Mouse (Mus musculus) erythroblast, adult 5-6 weeks (primary cell): ENCODE results near the gene Pitpnm3. TPM values are rescaled to one million over a fixed set of nuclear protein-coding genes. Genes with fewer than 3 reads are reported as not detected.
"Not testable (repeated sequence)": the region's sequence is repeated elsewhere in the genome, so short reads cannot be mapped to it uniquely, and the experiment has no call there.

Experiments
- ATAC-seq: replicated peaks from 2 replicates; pipeline ENCODE4 v1.8.0; 2016; ENCODE audit warnings: moderate number of reproducible peaks, mild to moderate bottlenecking, moderate TSS enrichment, inconsistent platforms; ENCODE audit not compliant: poor library complexity, low FRiP score, severe bottlenecking
- total RNA-seq, 2 experiments: library from RNA; stranded (forward) in 1 of 2; stranded (reverse) in 1 of 2; fragments of 150-400 nt in 1 of 2; fragments of 200-764, 138-1000 nt in 1 of 2; gene quantifications; 2 replicates each; pipeline versions ENCODE4 v1.2.3 to v1.2.4; 2015 to 2017; ENCODE audit warnings: low replicate concordance in 2 of 2

The Pitpnm3 gene
- not detected in 2 replicates for total RNA-seq (2015; ENCODE audit: low replicate concordance)
- total RNA-seq (2017; ENCODE audit: low replicate concordance), result 0.14 TPM in 1 of 2 replicates, not detected in the other

DNA sequence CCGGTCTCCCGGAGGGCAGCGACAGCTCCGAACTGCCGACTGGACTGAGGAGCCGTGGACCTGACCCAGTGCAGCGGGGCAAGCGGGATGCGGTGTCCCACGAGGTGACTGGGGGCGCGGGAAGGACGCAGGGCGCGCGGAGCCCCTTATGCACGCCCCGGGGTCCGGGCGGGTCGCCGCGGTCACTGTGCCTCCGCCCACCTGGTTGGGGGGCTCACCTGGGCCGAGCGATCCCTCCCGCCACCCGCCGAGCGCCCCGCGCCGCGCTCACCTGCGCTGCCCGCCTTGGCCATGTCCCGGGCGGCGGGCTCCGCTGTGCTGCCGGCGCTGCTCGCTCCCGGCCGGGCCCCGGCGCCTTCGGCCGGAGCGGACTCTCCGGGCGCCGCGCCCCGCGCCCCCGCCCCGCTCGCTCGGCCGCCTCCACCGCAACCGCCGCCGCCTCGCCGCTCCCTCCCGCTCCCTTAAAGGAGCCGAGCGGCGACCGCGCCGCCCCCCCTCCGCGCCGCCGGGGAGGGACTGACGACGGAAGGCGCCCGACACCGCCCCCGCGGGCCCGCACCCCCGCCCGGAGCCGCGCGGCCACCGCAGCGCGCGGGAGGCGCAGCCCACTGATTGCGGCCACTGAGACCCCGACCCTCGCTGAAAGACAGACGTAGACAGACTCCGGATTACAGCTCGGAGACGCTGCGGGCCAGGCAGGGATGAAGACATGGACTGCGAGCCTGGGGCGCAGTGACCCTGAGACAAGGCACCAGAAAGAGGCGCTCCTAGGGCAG, at the start of gene Pitpnm3:
Gene Pitpnm3 (minus strand): TSS at position 396 of the 776 bp plus-strand sequence.
- no peak for ATAC-seq

DNA sequence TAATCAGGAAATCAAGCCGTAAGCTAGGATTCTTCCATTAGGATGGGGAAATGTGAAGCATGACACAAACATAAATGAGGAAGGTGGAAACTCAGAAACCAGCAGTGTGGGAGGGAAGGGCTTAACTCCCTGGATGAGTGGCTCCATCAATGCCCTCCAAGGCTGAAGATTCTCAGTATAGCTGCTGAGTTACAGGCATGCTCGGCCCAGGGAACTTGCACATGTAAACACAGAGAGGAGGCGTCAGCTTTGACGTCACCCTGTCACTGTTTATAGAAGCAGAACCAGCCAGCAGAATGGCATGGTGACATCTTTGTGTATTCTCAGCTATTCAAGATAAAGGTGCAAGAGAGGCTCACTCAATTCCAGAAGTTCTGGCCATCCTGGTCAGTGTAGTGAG, 48.7 kb upstream of the Pitpnm3 start:
- ATAC-seq, result no peak

DNA sequence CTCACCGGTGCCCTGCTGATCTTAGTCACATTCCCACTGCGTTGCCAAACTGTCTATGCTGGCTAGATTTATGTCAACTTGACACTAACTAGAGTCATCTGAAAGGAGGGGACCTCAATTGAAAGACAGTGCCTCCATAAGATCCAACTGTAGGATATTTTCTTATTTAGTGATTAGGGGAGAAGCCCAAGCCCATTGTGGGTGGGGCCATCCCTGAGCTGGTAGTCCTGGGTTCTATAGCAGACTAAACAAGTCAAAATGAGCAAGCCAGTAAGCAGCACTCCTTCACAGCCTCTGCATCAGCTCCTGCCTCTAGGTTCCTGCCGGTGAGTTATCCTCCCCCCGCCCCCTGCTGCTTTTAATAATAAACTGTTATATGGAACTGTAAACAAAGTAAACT, 45.6 kb upstream of the Pitpnm3 start:
- ATAC-seq, result no peak

DNA sequence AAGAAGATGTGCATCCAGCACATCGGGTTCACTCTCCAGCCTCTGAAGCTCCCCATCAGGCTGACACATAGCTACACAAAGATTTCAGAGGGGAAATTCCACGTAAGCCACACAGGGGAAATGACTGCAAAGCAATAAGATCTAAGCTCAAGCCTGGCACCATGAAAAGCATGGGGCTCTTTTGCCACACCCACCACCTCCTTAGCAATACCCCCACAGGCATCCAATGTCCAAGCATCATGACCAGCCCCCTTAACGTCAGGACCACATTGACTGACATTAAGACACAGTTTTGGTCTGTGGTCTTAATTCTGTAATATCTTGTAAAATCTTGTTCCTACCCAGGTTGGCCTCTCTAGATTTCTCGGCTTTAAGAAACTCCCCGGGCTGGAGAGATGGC, 45.0 kb upstream of the Pitpnm3 start:
- ATAC-seq, result no peak

DNA sequence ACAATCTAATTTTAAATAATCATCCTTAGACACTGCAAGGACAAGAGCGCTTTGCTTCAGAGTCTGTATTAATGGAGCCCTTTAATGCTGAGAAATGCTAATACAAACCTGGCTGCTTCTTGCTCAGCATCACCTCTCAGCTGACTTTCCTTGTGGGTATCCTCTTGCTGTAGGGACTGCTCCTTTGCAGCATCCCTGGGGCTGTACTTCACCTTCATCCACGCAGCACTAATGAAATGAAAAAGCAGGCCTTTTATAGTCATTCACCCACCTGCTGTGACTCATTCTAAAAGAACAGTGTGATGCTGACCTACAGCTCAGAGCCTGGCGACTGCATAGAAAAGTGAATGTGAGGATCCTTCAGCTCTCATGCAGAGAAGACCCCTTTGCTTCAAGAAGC, 41.0 kb upstream of the Pitpnm3 start:
- ATAC-seq, result no peak

DNA sequence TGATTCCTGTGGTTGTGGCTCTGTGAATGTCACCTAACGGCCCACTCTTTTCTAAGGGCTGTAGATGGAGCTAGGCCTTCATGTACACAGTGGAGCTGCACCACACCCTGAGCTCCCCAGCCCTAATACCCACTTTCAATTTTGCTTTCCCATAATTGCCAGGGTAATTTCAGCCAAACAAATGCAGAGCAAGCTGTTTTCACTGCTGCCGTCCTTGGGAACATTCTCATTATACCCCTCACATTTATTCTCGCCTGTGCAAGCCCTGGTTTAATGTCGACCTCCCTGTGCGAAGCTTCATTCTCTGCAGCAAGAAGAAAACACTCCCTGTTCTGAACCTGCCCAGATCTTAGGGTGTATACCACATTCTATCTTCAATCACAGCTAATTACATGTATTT, 40.4 kb upstream of the Pitpnm3 start:
- no peak for ATAC-seq

DNA sequence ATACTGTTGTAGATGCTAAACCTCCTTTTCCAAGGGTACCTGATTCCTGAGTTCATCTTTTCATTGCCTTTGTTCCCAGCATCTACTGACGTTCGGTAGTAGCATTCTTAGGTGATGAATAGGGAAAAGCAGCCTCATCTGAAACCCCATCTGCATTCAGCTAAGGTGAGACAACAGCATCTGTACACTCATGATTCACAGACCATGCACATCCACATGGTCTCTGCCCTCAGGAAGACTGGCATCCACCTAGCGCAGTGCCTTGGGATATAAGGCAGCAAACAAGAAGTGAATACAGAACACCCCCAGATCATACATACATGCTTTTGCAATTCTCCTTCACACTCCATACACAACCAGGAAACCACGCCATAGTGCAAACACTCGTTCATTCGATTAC, 39.1 kb upstream of the Pitpnm3 start:
- ATAC-seq, result no peak

DNA sequence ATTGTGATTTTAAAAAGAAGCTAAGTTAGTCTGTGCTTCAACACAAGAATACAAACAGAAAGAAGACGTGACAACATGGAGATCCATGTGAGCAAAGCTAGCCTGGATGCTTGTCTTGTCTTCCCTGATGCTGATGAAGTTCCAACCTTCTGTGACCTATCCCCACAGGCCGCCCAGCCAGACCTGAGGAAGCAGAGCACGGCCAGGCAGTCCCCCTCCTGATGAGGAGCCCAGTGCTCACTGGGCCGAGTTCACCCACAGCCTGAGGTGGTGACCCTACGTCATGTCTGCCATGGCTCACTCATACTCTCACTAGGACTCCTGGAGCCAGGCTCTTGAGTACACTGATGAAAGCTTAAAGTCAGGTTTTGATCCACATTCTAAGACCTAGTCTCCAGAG, 37.9 kb upstream of the Pitpnm3 start:
- ATAC-seq, result no peak

DNA sequence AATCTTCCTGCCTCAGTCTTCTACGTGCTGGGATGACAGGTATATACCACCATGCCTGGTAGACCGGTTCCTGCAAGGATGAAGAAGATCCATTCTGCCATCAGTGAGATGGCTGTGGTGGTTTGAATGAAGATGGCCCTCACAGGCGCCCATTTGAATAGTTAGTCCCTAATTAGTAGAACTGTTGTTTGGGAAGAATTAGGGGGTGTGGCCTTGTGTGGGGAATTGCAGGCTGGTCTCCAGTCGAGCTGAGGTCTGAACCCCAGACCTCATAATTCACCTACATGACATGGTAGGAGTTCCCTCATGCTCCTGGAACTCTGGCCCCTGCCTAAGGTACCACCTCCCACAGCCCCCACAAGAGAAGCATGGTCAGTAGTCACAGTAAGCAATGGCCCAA, 36.3 kb upstream of the Pitpnm3 start:
- not testable (repeated sequence) for ATAC-seq

DNA sequence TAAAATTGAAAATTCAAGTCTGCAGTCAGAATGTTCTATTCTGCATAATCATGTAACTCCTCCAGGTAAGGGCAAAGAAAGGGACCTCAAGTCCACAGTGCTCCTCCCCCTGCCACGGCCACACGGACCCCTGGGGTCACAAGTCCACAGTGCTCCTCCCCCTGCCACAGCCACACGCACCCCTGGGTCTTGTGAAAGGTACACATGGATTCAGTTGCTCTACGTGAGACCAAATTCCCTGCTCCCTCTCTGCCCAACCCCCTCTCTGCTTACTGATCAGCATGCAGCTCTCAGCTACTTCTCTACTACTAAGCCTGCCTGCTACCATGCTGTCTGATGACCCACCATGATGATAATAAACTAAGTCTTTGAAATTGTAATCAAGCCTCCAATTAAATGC, 34.3 kb upstream of the Pitpnm3 start:
- no peak for ATAC-seq

DNA sequence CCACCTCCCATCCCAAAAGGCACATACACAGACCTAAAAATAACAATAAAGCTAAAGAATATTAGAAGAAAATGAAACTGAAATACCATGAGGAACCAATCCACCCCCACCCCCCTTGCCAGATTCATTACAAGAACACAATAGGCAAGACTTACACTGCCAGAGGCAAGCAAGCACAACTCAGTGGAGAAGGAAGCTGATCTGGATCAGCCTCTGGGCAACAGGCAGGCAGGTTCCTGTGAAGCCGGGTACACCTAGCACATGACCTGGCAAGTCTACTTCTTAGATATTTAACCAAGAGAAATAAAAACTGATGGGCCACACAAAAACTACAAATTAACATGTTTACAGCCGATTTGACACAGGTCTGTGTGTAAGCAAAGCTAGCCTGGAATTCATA, 27.6 kb upstream of the Pitpnm3 start:
- no peak for ATAC-seq

DNA sequence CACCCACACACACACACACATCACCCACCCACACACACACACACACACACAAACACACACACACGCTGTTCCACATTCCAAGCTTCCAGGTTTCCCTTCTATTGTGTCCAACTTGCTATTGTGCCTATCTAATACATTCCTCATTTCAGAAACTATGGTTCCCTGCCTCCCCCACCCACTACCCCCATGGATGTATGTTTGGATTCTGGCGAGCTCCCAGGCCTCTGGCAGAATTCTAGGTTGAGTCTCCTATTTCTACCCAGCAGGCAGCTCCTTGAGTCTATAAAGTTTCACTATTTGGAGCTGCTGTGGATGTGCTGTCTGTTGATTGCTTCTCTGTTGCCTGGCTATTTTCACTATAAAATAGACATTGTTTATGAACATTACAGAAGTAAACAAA, 21.0 kb upstream of the Pitpnm3 start:
- ATAC-seq, result no peak

DNA sequence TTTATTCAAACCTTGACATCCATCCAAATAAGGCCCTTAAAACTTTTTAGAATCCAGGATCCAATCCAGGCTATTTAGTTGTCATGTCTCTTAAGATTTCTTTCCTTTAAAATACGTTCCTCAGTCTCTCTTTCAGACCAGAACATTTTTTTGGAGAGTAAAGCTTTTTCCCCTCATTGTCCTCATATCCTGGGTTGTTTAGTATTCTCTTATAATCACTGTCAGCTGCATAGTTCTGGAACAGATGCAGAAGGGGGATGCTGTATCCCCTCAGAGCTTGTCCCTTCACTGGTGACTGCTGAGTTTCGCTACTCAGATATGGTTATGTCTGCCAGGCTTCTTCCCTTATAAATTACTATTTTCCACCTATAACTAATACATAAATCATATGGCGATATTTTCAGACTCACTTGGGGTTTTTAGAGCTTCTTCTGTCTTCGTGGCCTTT, 20.4 kb upstream of the Pitpnm3 start:
- no peak for ATAC-seq

DNA sequence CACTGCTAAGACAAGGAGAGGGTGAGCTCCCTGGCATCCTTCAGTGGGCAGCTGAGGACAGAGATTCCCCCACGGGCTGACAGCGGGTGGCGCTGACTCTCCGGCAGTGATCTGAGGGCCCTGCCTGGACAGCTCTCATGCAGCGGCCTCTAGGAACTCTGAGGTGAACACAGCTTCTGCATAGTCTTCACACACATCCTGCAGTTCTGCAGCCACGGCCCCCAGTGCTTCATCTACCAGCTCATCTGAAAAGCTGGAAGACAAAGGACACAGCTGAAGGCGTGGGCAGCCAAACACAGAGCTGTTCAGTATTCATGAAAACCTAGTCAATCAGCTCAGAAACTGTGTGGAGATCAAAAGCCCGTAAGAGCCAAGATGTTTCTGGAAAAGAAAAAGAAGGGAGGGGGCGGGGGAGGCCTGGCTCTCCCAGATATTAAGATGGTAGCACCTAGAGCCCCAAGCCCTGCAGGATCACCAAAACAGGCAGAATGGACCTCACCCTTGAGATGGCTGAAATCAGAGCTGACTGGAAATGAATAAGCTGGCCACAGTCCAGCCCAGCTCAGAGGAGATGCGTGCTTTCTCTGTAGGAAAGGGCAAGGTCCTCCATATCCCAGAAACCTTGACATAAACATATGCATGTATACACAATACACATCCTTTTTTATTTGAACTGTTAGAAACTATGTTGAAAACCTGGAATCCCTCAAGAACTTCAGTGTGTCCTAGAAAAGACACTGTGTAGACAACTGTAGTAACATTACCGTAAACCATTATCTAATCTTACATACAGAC, 19.8 kb upstream of the Pitpnm3 start:
- no peak for ATAC-seq

DNA sequence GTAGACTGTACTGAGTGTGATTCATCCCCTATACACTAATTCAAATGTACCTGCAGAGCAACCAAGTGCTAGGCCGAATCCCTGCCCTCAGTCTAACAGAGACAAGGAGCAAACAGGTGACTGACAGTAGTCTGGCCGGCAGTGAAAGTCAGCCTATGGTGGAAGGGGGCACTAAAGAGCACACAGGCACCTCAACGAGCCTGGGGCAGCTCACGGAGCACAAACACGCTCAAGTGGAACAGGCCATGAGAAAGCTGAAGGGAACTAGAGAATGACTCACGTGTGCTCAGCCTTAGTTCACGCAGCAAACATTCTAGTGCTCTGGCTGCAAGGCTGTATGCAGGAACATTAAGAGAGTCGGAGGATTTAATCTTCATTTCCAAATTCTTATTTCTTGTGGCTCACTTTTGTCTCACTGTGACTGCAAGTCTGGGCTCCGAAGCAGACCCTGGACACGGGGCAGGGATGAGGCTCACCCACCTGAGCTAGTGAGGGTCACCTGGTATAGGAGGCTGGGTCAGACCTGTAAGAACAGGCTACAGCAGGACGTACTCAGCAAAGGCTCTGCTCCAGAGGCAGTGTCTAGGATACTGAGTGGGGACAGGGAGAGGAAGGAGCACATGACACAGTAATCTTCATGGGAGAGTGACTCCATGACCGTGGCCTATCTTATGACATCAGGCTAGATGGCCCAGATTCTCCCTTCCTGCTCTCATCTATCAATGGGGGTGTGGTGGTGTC, 17.7 kb upstream of the Pitpnm3 start:
- no peak for ATAC-seq

DNA sequence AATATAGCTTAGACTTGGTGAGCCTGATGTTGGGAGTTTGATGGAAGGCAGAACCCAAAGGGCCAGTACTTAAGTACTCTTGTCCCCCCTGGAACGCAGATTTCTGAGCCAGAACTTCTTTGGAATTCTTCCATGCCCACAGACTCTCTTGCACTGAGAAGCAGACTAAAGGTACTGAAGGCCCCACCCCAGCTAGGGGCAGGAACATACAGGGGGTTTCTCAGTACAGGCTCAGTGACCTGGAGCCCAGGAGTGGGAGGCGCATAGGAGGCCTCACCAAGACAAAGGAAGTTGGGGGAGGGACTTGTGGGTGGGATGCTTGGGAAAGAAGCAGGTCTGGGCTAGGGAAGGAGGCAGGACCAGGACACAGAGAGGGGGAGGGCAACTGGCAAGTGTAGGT, 15.5 kb upstream of the Pitpnm3 start:
- ATAC-seq, result no peak

DNA sequence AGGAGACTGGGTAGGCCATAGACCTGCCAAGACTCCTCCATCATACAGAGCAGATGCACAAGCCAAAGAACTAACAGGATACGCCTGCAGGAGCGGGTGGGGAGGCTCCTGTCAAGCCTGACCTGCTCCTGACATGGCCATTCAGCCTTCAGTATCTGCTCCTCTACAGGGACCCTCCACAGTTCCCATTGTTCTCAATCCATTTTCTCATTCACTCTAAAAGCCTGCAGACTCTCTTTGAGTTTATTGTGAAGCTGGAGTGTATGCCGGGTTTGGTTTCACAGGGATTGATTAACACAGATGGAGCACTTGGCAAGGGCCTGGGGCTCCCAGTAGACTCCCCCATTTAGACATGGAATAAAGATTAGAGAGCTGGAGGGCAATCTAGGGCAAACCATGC, 12.3 kb upstream of the Pitpnm3 start:
- no peak for ATAC-seq

DNA sequence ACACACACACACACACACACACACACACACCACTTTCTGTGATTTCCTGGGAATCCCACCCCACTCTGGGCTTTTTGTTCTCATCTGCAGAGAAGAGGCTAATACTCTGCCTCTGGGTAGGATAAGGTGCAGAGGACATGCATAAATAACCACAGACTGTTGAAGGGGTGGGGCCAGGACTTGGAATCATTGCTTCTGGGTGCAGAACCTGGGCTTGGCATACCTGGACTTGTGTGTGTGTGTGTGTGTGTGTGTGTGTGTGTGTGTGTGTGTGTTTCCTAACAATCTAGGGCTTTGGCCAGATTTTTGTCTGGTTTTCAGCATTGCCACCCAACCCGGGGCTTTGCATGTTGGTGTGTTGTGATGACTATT, 10.3 kb upstream of the Pitpnm3 start:
- ATAC-seq, result no peak

DNA sequence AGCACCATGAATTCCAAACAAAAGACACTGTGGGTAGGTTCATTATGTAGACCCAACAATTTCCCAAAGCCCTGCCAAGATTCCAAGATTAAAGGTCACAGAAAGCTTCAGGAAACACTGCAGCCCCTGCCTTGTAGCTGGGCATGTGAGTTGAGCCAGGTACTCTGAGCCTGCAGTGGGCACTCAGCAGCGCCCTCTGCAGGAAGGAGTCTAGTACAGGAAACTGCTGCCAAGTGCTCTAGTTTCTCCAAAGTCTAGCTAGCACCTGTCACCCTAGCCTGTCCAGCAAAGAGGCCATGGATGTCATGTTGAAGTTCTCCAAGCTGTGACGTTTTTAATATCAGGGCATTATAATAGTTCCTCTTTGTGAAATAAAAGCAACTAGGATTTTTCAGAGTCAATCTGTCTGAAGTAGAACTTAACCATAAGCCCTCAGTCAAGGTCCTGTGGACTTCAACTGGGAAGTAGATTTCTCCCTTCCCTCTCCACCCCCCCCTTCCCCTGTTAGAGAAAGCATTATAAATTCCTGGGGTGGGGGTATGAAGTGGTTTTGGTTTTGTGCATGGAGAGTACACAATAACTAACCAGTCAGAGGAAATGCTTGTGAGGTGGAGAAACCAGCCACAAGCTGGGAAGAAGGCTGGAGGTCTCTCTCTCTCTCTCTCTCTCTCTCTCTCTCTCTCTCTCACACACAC, 9.8 kb upstream of the Pitpnm3 start:
- no peak for ATAC-seq

DNA sequence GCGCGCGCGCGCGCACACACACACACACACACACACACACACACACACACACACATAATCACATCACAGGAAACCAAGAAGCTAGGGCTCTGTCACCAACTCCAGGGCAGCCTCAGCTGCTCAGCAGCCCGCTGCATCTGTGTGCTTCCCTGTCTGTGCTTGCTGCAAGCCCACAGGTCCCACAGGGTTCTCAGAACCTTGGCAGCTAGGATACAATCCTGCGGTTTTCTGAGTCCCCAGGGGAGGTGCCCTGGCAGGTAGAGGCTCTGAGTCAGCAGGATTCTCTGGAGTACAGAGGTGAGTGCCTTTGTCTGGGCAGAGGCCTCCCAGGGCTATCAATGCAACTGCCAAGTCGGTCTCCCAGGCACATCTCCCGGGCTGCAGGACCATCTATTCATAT, 7.3 kb upstream of the Pitpnm3 start:
- no peak for ATAC-seq
